Mouse (Mus musculus): Measurements from ENCODE around the gene Tulp3. TPM values are rescaled to one million over a fixed set of nuclear protein-coding genes. Genes with fewer than 3 reads are reported as not detected.

The Tulp3 gene
- polyA plus RNA-seq, 1 experiment from 2014 or later: 10.6 TPM

GRCm38 (mm10) chr6:128275506-128276064, 80.1 kb downstream of the Tulp3 start:
- Histone ChIP-seq H3K4me1 (replicated peaks) (peaks cover 2% of the 10 kb centered on the region), H3K27me3 (replicated peaks) (no peaks in the 10 kb centered on the region), H3K9ac (no peak overlapping the region), H3K27ac (ENCODE audit: poor library complexity, severe bottlenecking) (no peak overlapping the region), H3K4me2 (no peak overlapping the region), H3K4me3 (no peak overlapping the region), H3K9me3 (replicated peaks) (no peaks in the 10 kb centered on the region), H3K36me3 (no peaks in the 10 kb centered on the region)
- no peak for ATAC-seq (ENCODE audit: insufficient number of reproducible peaks, low FRiP score)
- 84% methylated on average over 8 of the region's 8 CpGs for WGBS

GRCm38 (mm10) chr6:128273507-128273906, 82.1 kb downstream of the Tulp3 start:
- Histone ChIP-seq H3K36me3 (0 out of 2 replicates have a peak, but pooled peaks cover 5% of the 10 kb centered on the region), H3K4me2 (no peak overlapping the region), H3K27ac (ENCODE audit: poor library complexity, severe bottlenecking) (no peak overlapping the region), H3K27me3 (replicated peaks) (no peaks in the 10 kb centered on the region), H3K9me3 (replicated peaks) (no peaks in the 10 kb centered on the region), H3K9ac (no peak overlapping the region), H3K4me3 (no peak overlapping the region), H3K4me1 (replicated peaks) (no peaks in the 10 kb centered on the region)
- no peak for ATAC-seq (ENCODE audit: insufficient number of reproducible peaks, low FRiP score)
- 79% methylated on average over 1 of the region's 1 CpGs for WGBS

- H3K27me3 ChIP-seq (replicated peaks): no peaks in the 10 kb centered on the region
- H3K4me3 ChIP-seq: no peak overlapping the region
- H3K9ac ChIP-seq: no peak overlapping the region
- no peak overlapping the region for H3K4me2 ChIP-seq
- 89% methylated on average over 17 of the region's 17 CpGs for WGBS
- no peaks in the 10 kb centered on the region for H3K9me3 ChIP-seq (replicated peaks)
- no peak overlapping the region for H3K27ac ChIP-seq (ENCODE audit: poor library complexity, severe bottlenecking)
- 0 out of 2 replicates have a peak, but pooled peaks cover 5% of the 10 kb centered on the region for H3K36me3 ChIP-seq
- H3K4me1 ChIP-seq (replicated peaks): no peaks in the 10 kb centered on the region
- no peak for ATAC-seq (ENCODE audit: insufficient number of reproducible peaks, low FRiP score)
Measured at GRCm38 (mm10) chr6:128272754-128273153, 82.9 kb downstream of the Tulp3 start.

Other genes starting within 250 kb of the Tulp3 start
- 172 and 183 TPM in 2 replicates for gene Tspan9, start 212.3 kb downstream of the Tulp3 start, polyA plus RNA-seq (2016; fragmentation: Nextera tagmentation; extraction: Ambion mirVana)
- 3.3 and 4.0 TPM in 2 replicates for gene Tead4, start 55.0 kb downstream of the Tulp3 start, polyA plus RNA-seq (2016; fragmentation: Nextera tagmentation; extraction: Ambion mirVana)
- 81.3 and 83.0 TPM in 2 replicates for gene Rhno1, start 7.1 kb upstream of the Tulp3 start, polyA plus RNA-seq (2016; fragmentation: Nextera tagmentation; extraction: Ambion mirVana)
- 33.4 and 38.7 TPM in 2 replicates for gene Foxm1, start 7.1 kb upstream of the Tulp3 start, polyA plus RNA-seq (2016; fragmentation: Nextera tagmentation; extraction: Ambion mirVana)
- gene Tex52, start 19.6 kb upstream of the Tulp3 start, polyA plus RNA-seq (2016; fragmentation: Nextera tagmentation; extraction: Ambion mirVana): 0.19 and 0.21 TPM in 2 replicates
- gene Gm44596, start 19.7 kb upstream of the Tulp3 start, polyA plus RNA-seq (2016; fragmentation: Nextera tagmentation; extraction: Ambion mirVana): not detected in 2 replicates
- gene Nrip2, start 43.4 kb upstream of the Tulp3 start, polyA plus RNA-seq (2016; fragmentation: Nextera tagmentation; extraction: Ambion mirVana): 1.6 and 2.5 TPM in 2 replicates
- 28.4 and 29.1 TPM in 2 replicates for gene Itfg2, start 69.1 kb upstream of the Tulp3 start, polyA plus RNA-seq (2016; fragmentation: Nextera tagmentation; extraction: Ambion mirVana)
- gene Fkbp4, start 82.8 kb upstream of the Tulp3 start, polyA plus RNA-seq (2016; fragmentation: Nextera tagmentation; extraction: Ambion mirVana): 295 and 296 TPM in 2 replicates
- 0.21 and 0.34 TPM in 2 replicates for gene Pzp, start 170.9 kb upstream of the Tulp3 start, polyA plus RNA-seq (2016; fragmentation: Nextera tagmentation; extraction: Ambion mirVana)
- 0.08 and 0.15 TPM in 2 replicates for gene A2ml1, start 225.8 kb upstream of the Tulp3 start, polyA plus RNA-seq (2016; fragmentation: Nextera tagmentation; extraction: Ambion mirVana)

All from heart, embryonic 12.5 days (tissue).